In genomic region chr17:85618359-85619112, GRCm38 (mm10) we compare ENCODE assay signal across 9 mouse cellular contexts. TPM values are rescaled to one million over a fixed set of nuclear protein-coding genes. Genes with fewer than 3 reads are reported as not detected.
DNase-seq lines count a peak whose midpoint lies in the region; ATAC-seq lines count a peak whose summit lies in the region.
"Had no signal": no experiment of that assay in that cellular context is flagged by ENCODE, and none has a peak within 500 bp of the region (broad histone marks: within the 10 kb centered on the region; RNA-seq: fewer than 3 reads in every experiment).

No protein-coding gene starts in this region.

- H3K9ac ChIP-seq in heart, embryonic 16.5 days (ENCODE audit: low read length), result no peak overlapping the region
- H3K9ac ChIP-seq in hindbrain, embryonic 11.5 days (ENCODE audit: low read depth, low read length), result no peak overlapping the region
- H3K9ac ChIP-seq in midbrain, embryonic 14.5 days (replicated peaks; ENCODE audit: low read length), result peak overlapping the region; percentile 48; the same call in 1 of the 2 replicates

- ATAC-seq in heart, embryonic 16.5 days (replicated peaks; ENCODE audit: extremely low read depth, insufficient read depth, low FRiP score), result no peak
- ATAC-seq in hindbrain, embryonic 11.5 days (ENCODE audit: low FRiP score), result no peak
- ATAC-seq in midbrain, embryonic 14.5 days (ENCODE audit: low FRiP score, low TSS enrichment), result no peak
- ATAC-seq in activated CD4-positive, CD25-positive, alpha-beta regulatory T cell, adult 4 months, result no peak
- no peak for ATAC-seq in CD4-positive, CD25-positive, alpha-beta regulatory T cell, adult 4 months

- DNase-seq in heart, adult 9 months (ENCODE audit: low spot score in 2 of 2), result no peak
- DNase-seq in embryonic facial prominence, embryonic 10.5 days (ENCODE audit: low spot score), result peak; percentile 72
- no peak for DNase-seq in hindbrain, embryonic 11.5 days (ENCODE audit: low spot score)
- DNase-seq in midbrain, embryonic 14.5 days, result no peak
- DNase-seq in B cell, adult 2 months, result no peak

- peaks cover 100% of the 10 kb centered on the region for H3K27me3 ChIP-seq in heart, embryonic 16.5 days (ENCODE audit: control insufficient read depth, insufficient read depth, low read length)
- peaks cover 100% of the 10 kb centered on the region for H3K27me3 ChIP-seq in embryonic facial prominence, embryonic 10.5 days (replicated peaks; ENCODE audit: low read depth, poor library complexity, severe bottlenecking)
- peaks cover 98% of the 10 kb centered on the region for H3K27me3 ChIP-seq in hindbrain, embryonic 11.5 days (ENCODE audit: control insufficient read depth, insufficient read depth, low read length)
- peaks cover 93% of the 10 kb centered on the region for H3K27me3 ChIP-seq in midbrain, embryonic 14.5 days (ENCODE audit: control insufficient read depth, insufficient read depth, low read length)

- WGBS in heart, embryonic 16.5 days, result 2% methylated on average over 34 of the region's 34 CpGs
- WGBS in embryonic facial prominence, embryonic 10.5 days, result under 1% methylated on average over 34 of the region's 34 CpGs
- under 1% methylated on average over 34 of the region's 34 CpGs for WGBS in hindbrain, embryonic 11.5 days
- WGBS in midbrain, embryonic 14.5 days, result under 1% methylated on average over 34 of the region's 34 CpGs

- H3K9me3 ChIP-seq in heart, embryonic 16.5 days (replicated peaks; ENCODE audit: control insufficient read depth, low read length), result no peaks in the 10 kb centered on the region
- H3K9me3 ChIP-seq in embryonic facial prominence, embryonic 10.5 days, result no peaks in the 10 kb centered on the region
- H3K9me3 ChIP-seq in hindbrain, embryonic 11.5 days (ENCODE audit: control insufficient read depth, low read length), result no peaks in the 10 kb centered on the region
- no peaks in the 10 kb centered on the region for H3K9me3 ChIP-seq in midbrain, embryonic 14.5 days (ENCODE audit: control insufficient read depth, low read length)

- peaks cover 17% of the 10 kb centered on the region for H3K4me1 ChIP-seq in heart, embryonic 16.5 days (ENCODE audit: control insufficient read depth, insufficient read depth, low read length)
- peaks cover 66% of the 10 kb centered on the region for H3K4me1 ChIP-seq in embryonic facial prominence, embryonic 10.5 days
- peaks cover 4% of the 10 kb centered on the region; the same call in 1 of the 2 replicates for H3K4me1 ChIP-seq in hindbrain, embryonic 11.5 days (replicated peaks; ENCODE audit: control insufficient read depth, insufficient read depth, low read length)
- 0 out of 2 replicates have a peak, but pooled peaks cover 4% of the 10 kb centered on the region for H3K4me1 ChIP-seq in midbrain, embryonic 14.5 days (ENCODE audit: control insufficient read depth, insufficient read depth, low read length)

- H3K4me2 ChIP-seq in heart, embryonic 16.5 days (ENCODE audit: low read depth, low read length), result peak overlapping the region; percentile 41
- no peak overlapping the region for H3K4me2 ChIP-seq in hindbrain, embryonic 11.5 days (replicated peaks; ENCODE audit: low read depth, low read length)
- peak overlapping the region; percentile 48 for H3K4me2 ChIP-seq in midbrain, embryonic 14.5 days (ENCODE audit: low read length)

- H3K4me3 ChIP-seq in heart, embryonic 16.5 days (ENCODE audit: low read length), result peak overlapping the region; percentile 35
- H3K4me3 ChIP-seq in embryonic facial prominence, embryonic 10.5 days, result peak overlapping the region; percentile 61
- H3K4me3 ChIP-seq in hindbrain, embryonic 11.5 days (ENCODE audit: low read depth, low read length), result 0 out of 2 replicates have a peak overlapping the region, but pooled peaks have one; percentile 4
- H3K4me3 ChIP-seq in midbrain, embryonic 14.5 days (replicated peaks; ENCODE audit: low read depth, low read length), result peak overlapping the region; percentile 28
- H3K4me3 ChIP-seq: myocyte had no signal

- no peaks in the 10 kb centered on the region for H3K36me3 ChIP-seq in heart, embryonic 16.5 days (ENCODE audit: control insufficient read depth, insufficient read depth)
- H3K36me3 ChIP-seq in embryonic facial prominence, embryonic 10.5 days (replicated peaks), result no peaks in the 10 kb centered on the region
- H3K36me3 ChIP-seq in hindbrain, embryonic 11.5 days (ENCODE audit: control insufficient read depth, insufficient read depth, low read length), result no peaks in the 10 kb centered on the region
- no peaks in the 10 kb centered on the region for H3K36me3 ChIP-seq in midbrain, embryonic 14.5 days (ENCODE audit: control insufficient read depth, insufficient read depth, low read length)

- no peak overlapping the region for H3K27ac ChIP-seq in heart, embryonic 16.5 days (ENCODE audit: low read length)
- H3K27ac ChIP-seq in embryonic facial prominence, embryonic 10.5 days (replicated peaks), result peak overlapping the region; percentile 87
- H3K27ac ChIP-seq in hindbrain, embryonic 11.5 days (ENCODE audit: low read depth, low read length), result no peak overlapping the region
- peak overlapping the region; percentile 75 for H3K27ac ChIP-seq in midbrain, embryonic 14.5 days (replicated peaks; ENCODE audit: low read depth, low read length)

RNA-seq across cellular contexts. Expression of gene Six3, which starts 5.1 kb away (rescaled TPM):
- polyA plus RNA-seq in heart, embryonic 16.5 days (2015; fragmentation: Nextera tagmentation; extraction: Ambion mirVana), result not detected in 2 replicates
- polyA plus RNA-seq in embryonic facial prominence, embryonic 10.5 days (2016; fragmentation: Nextera tagmentation; extraction: Ambion mirVana), result 8.8 and 13.1 TPM in 2 replicates
- 0.09 and 0.18 TPM in 2 replicates for polyA plus RNA-seq in hindbrain, embryonic 11.5 days (2014; fragmentation: Nextera tagmentation; extraction: Ambion mirVana)
- 19.9 and 20.2 TPM in 2 replicates for polyA plus RNA-seq in midbrain, embryonic 14.5 days (2014; fragmentation: Nextera tagmentation; extraction: Ambion mirVana)
- polyA plus RNA-seq in activated CD4-positive, CD25-positive, alpha-beta regulatory T cell, adult 4 months (2017; shearing (Covaris generic)), result not detected
- under 1 TPM in 1 of 2 experiments, not detected in 1; 0.26 TPM for polyA plus RNA-seq in CD4-positive, CD25-positive, alpha-beta regulatory T cell, adult 4 months (2017; shearing (Covaris generic))
- polyA plus RNA-seq: myocyte had no signal

Comparison
In these comparisons a context has a peak if more than half of its experiments do, and no peak if none do; other contexts are left out.
1. H3K27ac ChIP-seq: peak in embryonic facial prominence, embryonic 10.5 days (single experiment) and midbrain, embryonic 14.5 days (single experiment); none in heart, embryonic 16.5 days (single experiment) and hindbrain, embryonic 11.5 days (single experiment).
2. H3K4me3 ChIP-seq: peak in every context shown above with its lines; median percentile 61 in embryonic facial prominence, embryonic 10.5 days; 35 in heart, embryonic 16.5 days; 28 in midbrain, embryonic 14.5 days; 4 in hindbrain, embryonic 11.5 days.